Mouse (Mus musculus): ENCODE results near the gene Krtap3-3.
"Not testable (repeated sequence)": the region's sequence is repeated elsewhere in the genome, so short reads cannot be mapped to it uniquely, and the experiment has no call there.

Krtap3-3 gene

DNA sequence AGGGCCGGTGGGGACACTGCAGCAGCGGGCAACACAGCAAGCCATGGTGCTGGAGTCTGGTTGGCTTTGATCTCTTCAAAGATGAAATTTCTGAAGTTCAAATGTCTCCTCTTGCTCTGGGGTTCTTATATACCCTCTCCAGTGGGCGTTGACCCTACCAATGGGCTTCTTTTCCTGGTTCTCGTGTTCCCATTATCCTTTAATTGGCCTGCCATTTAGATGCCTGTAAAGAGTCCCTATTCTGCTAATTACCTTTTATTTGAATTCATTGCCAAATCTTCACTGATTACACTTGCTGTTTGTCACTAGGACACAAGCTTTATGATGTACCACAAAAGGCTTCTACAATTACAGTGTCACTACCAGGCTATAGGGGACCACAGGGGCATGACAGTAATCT lies at the start of gene Krtap3-3:
Gene Krtap3-3, minus strand, starts transcription at position 101 of the 400 bp plus-strand sequence.
- DNase-seq = no peak

DNA sequence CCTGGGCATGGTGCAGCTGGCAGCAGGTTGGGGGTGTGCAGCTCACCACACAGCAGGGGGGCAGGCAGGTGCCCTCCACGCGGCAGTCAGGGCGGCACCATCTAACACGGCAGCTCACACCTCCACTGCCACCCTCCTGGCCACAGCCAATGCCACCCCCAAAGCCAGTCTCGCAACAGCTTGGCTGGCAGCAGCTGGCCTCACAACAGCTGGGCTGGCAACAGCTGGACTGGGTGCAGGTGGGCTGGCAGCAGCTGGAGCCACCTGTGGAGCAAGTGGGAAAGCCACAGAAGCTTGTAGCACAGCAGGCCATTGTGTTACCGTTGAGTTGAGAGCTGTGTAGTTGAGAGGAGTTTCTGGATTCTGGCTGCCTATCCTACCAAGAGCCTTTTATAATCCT lies 47.1 kb upstream of the Krtap3-3 start, which contains the start of gene Krtap9-3:
Gene Krtap9-3, minus strand, starts transcription at position 364 of the 400 bp plus-strand sequence.
- not testable (repeated sequence) for DNase-seq

DNA sequence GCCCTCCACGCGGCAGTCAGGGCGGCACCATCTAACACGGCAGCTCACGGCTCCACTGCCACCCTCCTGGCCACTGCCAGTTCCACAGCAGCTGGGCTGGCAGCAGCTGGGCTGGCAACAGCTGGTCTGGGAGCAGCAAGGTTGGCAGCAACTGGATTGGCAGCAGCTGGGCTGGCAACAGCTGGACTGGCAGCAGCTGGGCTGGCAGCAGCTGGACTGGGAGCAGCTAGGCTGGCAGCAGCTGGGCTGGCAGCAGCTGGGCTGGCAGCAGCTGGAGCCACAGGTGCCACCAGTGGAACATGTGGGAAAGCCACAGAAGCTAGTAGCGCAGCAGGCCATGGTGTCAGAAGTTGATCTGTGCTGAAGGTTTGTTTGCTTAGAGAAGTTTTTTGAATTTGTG lies 40.3 kb upstream of the Krtap3-3 start, which contains the start of gene Krtap1-3:
Gene Krtap1-3, minus strand, starts transcription at position 359 of the 400 bp plus-strand sequence.
- no peak for DNase-seq

DNA sequence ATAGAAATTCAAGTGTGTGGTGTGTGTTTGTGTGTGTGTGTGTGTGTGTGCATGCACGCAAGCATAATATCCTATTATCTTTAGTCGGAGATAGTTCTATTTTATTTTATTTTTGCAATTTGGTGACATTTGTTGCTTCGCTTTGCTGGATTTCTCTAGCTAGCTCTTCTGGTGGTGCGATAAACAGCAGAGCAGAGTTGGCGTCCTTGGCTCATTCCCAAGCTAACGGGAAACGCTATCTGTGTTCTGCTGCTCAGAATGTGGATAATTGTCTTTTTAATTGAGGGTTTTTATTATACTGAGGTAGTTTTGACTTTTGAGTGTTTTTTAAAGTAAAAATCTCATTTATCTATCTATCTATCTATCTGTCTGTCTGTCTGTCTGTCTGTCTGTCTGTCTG lies 34.4 kb upstream of the Krtap3-3 start:
- DNase-seq = no peak

DNA sequence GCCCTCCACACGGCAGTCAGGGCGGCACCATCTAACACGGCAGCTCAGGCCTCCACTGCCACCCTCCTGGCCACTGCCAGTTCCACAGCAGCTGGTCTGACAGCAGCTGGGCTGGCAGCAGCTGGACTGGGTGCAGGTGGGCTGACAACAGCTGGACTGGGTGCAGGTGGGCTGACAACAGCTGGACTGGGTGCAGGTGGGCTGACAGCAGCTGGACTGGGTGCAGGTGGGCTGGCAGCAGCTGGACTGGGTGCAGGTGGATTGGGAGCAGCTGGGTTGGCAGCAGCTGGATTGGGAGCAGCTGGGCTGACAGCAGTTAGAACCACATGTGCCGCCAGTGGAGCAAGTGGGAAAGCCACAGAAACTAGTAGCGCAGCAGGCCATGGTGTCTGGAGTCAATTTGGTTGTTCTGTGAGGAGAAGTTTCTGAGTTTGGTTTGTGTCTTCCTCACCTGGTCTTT lies 32.6 kb upstream of the Krtap3-3 start, which contains the start of gene Krtap1-4:
Gene Krtap1-4, minus strand, starts transcription at position 410 of the 460 bp plus-strand sequence.
- no peak for DNase-seq

DNA sequence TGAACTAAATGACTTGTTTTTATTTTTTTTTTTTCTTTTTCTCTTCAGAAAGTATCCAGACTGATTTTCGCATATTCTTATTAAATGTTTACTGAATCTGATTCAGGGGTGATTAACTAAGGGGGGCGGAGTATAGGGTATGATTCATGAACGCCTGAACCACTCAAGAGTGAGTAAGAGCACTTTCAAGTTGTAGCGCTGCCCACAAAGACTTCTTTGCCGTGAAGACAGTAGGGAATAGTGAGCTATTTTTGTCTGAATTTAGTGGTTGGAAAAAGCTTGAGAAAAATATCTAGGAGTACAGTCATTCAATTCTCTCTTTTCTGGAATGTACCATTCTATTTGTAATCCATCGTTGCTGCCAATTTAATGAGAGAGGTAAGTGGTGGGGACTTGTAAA lies 30.9 kb upstream of the Krtap3-3 start:
- no peak for DNase-seq

DNA sequence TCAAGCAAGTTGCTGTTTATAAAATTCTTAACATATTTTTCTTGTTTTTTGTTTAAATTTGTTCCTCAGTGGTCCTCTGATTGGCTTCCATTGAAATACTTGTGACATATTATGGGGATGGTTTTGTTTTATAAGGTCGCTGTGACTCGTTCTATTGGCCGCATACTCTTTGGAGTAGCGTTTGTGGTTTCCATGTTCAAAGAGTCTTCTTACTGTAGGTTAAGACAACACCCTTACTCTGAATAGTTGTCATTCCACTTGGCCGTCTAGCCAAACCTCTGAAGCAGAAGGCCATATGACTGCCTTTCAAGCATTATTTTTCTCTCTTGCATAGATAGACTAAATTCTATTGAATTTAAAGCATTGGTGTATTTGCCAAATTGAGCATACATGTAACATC lies 30.4 kb upstream of the Krtap3-3 start:
- DNase-seq = no peak

DNA sequence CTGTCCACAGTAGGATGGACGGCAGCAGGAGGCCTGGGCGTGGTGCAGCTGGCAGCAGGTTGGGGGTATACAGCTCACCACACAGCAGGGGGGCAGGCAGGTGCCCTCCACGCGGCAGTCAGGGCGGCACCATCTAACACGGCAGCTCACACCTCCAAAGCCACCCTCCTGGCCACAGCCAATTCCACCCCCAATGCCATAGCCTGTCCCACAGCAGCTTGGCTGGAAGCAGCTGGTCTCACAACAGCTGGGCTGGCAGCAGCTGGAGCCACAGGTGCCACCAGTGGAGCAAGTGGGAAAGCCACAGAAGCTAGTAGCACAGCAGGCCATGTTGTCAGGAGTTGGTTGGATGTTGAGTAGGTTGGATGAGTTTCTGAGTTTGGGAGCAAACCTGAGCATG lies 30.0 kb upstream of the Krtap3-3 start, which contains the start of gene Krtap1-5:
Gene Krtap1-5, minus strand, starts transcription at position 381 of the 400 bp plus-strand sequence.
- DNase-seq = no peak

DNA sequence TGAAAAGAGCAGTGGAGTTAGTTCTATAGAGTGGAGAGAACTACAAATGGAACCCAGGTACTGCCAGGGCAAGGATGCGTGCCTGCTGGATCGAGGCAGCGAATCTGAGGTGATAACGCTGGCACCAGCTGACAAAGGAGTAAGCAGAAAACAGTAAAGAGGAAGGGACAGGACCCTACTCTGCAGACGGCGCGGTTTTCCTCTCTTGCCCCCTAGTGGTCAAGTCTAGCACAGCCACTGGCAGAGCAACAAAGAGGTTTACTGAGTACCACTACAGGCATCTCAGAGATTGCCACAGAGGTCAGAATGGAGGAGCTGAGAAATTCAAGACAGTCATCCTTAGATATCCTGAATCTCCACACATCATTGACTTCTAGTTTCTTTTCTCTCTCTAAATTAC lies 23.4 kb upstream of the Krtap3-3 start:
- DNase-seq = peak; percentile 14 to 51

DNA sequence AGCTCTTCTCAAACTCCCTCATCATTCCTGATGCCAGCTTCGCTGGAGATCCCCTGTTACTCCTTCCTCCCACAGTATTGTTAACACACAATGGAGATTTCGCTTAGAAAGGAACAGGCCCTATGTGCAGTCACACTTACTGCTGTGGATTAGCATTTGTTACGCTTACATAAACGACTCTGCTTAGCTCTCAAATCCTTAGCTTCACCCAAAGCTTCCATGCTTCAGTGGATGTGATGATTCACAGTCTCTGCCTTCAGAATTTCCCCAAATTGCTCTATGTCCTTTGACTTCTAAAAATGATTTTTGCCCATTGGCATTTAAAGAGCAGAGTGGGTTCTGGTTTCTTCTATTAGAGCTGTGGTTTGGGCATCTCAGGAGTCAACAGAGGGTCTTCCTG lies 22.5 kb upstream of the Krtap3-3 start:
- DNase-seq = no peak

DNA sequence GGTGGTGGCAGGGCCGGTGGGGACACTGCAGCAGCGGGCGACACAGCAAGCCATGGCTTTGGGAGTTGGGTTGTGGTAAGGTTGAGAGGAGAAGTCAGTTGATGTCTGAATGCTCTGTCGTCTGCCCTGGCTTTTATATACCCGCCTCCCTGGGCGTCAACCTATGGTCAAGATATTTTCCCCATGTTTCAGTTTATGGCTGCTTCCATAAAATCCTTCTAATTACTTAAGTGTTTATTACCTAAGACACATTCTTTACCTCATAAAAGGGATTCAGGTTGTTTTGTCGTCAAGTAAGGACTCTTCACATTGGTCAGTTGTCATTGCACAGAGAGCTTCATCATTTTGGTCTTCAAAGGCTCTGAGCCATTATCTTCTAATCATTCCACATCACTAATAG lies 15.9 kb upstream of the Krtap3-3 start, which contains the start of gene Krtap3-1:
Gene Krtap3-1, minus strand, starts transcription at position 101 of the 400 bp plus-strand sequence.
- no peak for DNase-seq

DNA sequence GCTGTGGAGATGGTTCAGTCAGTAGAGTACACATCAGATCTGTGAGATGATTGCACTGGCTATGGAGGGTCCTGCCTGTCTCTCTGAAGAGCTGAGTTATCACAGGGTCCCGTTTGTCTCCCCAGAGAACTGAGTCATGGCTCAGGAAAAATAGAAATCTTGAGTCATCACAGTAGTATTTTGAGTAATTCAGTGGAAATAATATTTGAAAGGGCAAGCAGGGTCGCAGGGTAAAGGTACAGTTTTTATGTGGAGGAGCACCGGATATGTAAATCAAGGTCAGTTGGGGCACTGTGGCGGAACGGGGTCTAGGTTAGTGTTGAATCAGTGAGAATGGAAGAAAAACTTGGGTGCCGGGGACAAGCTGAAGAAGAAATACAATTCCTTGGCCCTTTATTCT lies 11.9 kb upstream of the Krtap3-3 start:
- DNase-seq = no peak

DNA sequence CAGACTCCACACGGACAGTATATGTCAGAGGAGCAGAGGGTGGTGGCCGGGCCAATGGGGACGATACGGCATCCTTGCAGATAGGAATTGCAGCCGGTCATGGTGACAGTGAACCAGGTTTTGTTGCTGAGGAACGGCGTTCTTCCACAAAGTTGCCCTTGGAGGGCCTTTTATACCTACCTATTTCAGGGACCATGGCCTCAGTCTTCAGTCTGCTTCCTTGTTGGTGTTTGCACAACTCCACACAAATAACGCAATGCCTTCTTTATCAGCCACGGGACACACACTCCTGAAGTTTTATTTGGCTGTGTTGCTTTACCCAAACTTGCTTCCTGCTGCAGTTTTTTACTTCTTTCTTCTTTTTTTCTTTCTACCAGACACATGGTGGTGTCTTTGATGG lies 8.7 kb upstream of the Krtap3-3 start, which contains the start of gene Gm11939:
Gene Gm11939, minus strand, starts transcription at position 101 of the 400 bp plus-strand sequence.
- no peak for DNase-seq

DNA sequence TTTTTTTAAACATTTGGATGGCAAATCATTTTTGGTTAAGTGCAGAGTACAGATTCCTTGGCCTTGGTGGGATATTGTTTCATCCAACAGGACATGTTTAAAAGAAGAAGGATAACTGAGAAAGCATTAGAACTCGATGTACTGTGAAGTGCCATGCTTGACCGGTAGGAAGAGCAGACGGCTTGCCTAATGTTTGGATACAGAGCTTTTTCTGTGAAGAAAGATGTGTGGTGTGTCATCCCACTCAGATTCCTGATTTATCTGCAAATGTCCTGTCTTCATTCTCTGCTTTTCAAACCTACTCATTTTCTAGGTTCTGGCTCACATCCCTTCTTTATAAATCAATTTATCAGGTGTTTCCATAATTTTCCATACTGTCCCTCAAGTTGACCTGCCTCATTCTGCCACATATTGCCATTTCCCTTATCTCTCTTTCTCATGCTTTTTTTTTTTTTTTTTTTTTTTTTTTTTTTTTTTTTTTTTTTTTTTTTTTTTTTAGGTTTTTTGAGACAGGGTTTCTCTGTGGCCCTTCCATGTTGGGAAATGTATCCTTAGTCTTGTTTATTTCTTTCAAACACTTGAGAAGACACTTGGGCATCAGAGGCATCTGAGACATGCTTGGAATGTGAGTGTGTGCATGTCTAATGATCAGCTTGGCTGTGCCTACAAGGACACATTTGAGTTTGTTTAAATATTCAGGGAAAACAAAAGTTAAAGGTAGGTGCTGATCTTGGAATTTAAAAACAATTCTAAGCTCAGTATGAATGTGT lies 7.5 kb upstream of the Krtap3-3 start:
- DNase-seq = no peak

DNA sequence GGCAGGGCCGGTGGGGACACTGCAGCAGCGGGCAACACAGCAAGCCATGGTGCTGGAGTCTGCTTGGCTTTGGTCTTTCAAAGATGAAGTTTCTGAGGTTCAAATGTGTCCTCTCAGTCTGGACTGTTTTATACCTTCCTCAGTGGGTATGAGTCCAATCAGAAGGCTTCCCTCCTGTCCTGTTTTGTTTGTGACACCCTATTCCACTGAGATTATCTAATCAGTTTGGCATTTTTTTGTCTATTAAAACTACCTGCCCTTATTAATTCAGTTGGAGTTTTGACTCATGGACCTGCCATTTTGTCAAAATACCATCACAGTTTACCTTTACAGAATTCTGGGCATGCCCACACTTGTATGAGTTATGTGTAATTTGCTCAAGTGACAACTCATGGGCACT lies 6.1 kb upstream of the Krtap3-3 start, which contains the start of gene Krtap3-2:
Gene Krtap3-2, minus strand, starts transcription at position 101 of the 400 bp plus-strand sequence.
- DNase-seq = no peak

DNA sequence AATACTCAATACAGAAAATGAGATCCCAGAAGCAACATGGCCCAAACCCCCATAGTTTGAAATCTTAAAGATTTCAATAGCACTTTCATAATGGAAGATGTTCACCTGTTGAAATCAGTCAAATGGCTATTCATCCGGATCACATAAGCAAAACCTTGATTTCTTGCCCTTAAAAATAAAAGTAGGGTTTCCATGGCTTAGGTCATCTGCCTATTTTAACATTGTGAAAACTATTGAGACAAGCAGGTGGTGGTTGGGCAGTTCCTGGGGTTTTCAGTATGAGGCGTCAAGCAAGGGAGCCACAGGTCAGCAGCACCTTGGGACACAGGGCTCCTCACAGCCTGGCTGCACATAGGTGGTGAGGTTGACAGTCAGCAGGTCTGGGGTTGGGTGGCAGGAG lies 5.5 kb upstream of the Krtap3-3 start:
- DNase-seq = no peak

DNA sequence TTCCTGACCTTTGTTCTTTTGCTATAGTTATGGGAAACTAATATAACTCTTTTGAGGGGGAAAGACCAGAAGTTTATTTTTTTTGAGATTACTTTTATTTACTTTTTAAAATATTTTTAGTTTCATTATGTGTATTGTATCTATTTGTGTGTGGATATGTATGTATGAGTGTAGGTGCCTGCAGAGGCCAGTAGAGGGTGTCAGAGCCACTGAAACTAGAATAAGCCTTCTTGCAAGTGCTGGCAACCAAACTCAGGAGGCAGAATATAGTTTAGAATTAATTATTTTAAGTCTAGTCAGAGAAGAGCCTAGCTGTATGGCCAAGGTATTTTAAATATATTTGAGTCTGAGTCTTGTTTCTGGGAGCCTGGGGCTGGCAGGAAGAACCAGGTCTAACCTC lies 2.8 kb downstream of the Krtap3-3 start:
- no peak for DNase-seq

DNA sequence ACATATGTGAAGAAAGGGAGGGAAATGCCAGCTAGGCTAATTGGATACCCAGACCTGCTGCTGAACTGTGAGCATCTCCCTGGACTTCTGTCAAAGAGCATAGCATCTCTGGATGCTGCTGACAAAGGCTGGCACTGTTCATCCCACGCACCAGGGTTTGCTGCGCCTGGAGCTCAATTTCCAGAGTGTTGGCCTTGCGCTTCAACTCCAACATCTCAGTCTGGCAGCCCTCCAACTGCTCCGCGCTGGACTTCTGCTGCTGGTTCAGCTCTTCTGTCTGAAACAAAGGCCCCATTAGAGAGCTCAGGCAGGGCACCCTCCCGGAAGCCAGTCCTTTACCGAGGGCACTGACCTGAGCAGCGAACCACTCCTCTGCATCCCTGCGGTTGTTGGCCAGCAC lies 10.9 kb downstream of the Krtap3-3 start:
- peak in 1 of 2 experiments; percentile 1 for DNase-seq

DNA sequence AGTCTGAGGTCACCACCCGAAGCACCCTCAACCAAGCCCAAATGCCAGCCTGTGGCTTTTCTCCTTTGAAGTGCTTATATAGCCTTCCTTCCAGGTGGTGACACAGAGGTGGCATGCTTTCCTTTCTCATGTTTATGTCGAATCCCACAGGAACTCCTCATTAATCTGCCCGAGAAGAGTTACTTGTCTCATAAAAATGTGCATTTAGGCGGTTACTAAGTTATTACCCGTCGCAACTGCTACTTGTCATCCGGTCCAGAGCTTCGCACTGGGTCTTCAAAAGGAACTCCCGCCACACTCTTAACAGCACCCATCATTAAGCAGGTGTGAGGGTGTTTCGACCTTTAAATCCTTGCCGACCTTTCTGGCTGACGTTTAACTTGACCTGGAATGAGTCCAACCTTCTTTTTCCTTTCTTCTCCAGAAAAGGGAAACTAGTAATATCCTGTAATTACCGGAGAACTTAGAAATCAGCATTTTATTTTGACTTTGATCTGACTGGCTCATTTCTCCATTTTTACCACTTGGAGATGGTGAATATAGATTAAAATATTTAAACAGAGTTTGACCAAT lies 29.3 kb downstream of the Krtap3-3 start, which contains the start of gene Krt39:
Gene Krt39, minus strand, starts transcription at position 51 of the 573 bp plus-strand sequence.
- no peak for DNase-seq

DNA sequence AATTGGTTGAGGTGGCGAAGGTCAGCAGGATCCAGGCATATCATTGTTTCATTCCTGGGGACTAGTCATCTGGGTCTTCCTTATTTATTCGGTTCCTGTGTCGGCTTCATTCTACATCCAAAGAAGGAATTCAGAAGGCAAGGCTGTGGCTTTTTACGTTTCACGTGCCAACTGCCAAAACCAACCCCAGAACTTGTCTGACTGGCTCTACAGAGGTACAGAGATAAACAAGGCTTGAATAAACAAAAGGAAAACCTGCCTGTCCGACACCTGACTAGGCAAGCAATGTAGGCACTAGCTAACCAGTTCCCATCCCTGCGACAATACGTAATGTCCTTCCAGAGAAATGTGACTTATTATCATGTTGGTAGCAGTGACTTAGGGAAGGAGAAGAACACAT lies 36.6 kb downstream of the Krtap3-3 start:
- DNase-seq = no peak

All from spleen, adult 18-20 months (tissue).